Mouse (Mus musculus): ENCODE measurements around the gene Cyba. TPM values are rescaled to one million over a fixed set of nuclear protein-coding genes. Genes with fewer than 3 reads are reported as not detected.

Cyba gene
- polyA plus RNA-seq, 1 experiment from 2014 or later, result 219 TPM

GRCm38 (mm10) chr8:122457171-122457570 lies 24.4 kb upstream of the Cyba start:
- no peaks in the 10 kb centered on the region for H3K9me3 ChIP-seq (ENCODE audit: control insufficient read depth, low read length)
- ATAC-seq (ENCODE audit: low read depth), result no peak
- no peak overlapping the region for H3K4me3 ChIP-seq (ENCODE audit: low read length)
- no peaks in the 10 kb centered on the region for H3K36me3 ChIP-seq (ENCODE audit: control insufficient read depth, insufficient read depth, low read length)
- H3K4me1 ChIP-seq (replicated peaks; ENCODE audit: control insufficient read depth, insufficient read depth, low read length), result peaks cover 7% of the 10 kb centered on the region
- H3K9ac ChIP-seq (ENCODE audit: low read length), result no peak overlapping the region
- 62% methylated on average over 11 of the region's 11 CpGs for WGBS
- H3K27ac ChIP-seq (ENCODE audit: low read length), result no peak overlapping the region
- peaks cover 30% of the 10 kb centered on the region for H3K27me3 ChIP-seq (ENCODE audit: control insufficient read depth, insufficient read depth, low read depth, low read length)
- no peak overlapping the region for H3K4me2 ChIP-seq (ENCODE audit: low read depth, low read length)

GRCm38 (mm10) chr8:122454409-122454808 lies 21.7 kb upstream of the Cyba start:
- Histone ChIP-seq H3K27me3 (ENCODE audit: control insufficient read depth, insufficient read depth, low read depth, low read length) (peaks cover 5% of the 10 kb centered on the region), H3K27ac (ENCODE audit: low read length) (no peak overlapping the region), H3K36me3 (ENCODE audit: control insufficient read depth, insufficient read depth, low read length) (no peaks in the 10 kb centered on the region), H3K9ac (ENCODE audit: low read length) (no peak overlapping the region), H3K4me2 (ENCODE audit: low read depth, low read length) (no peak overlapping the region), H3K4me1 (replicated peaks; ENCODE audit: control insufficient read depth, insufficient read depth, low read length) (no peaks in the 10 kb centered on the region), H3K4me3 (ENCODE audit: low read length) (no peak overlapping the region), H3K9me3 (ENCODE audit: control insufficient read depth, low read length) (no peaks in the 10 kb centered on the region)
- 73% methylated on average over 6 of the region's 6 CpGs for WGBS
- no peak for ATAC-seq (ENCODE audit: low read depth)

- H3K27me3 ChIP-seq (ENCODE audit: control insufficient read depth, insufficient read depth, low read depth, low read length), result peaks cover under 1% of the 10 kb centered on the region; the same call in 1 of the 2 replicates
- no peak overlapping the region for H3K4me3 ChIP-seq (ENCODE audit: low read length)
- no peaks in the 10 kb centered on the region for H3K4me1 ChIP-seq (replicated peaks; ENCODE audit: control insufficient read depth, insufficient read depth, low read length)
- H3K4me2 ChIP-seq (ENCODE audit: low read depth, low read length), result no peak overlapping the region
- H3K36me3 ChIP-seq (ENCODE audit: control insufficient read depth, insufficient read depth, low read length), result no peaks in the 10 kb centered on the region
- H3K9ac ChIP-seq (ENCODE audit: low read length), result no peak overlapping the region
- H3K9me3 ChIP-seq (ENCODE audit: control insufficient read depth, low read length), result no peaks in the 10 kb centered on the region
- H3K27ac ChIP-seq (ENCODE audit: low read length), result no peak overlapping the region
- ATAC-seq (ENCODE audit: low read depth), result no peak
- WGBS, result 82% methylated on average over 10 of the region's 10 CpGs
Observed at GRCm38 (mm10) chr8:122452154-122452553, 19.4 kb upstream of the Cyba start.

GRCm38 (mm10) chr8:122451161-122451703 lies 18.5 kb upstream of the Cyba start:
- Histone ChIP-seq H3K9me3 (ENCODE audit: control insufficient read depth, low read length) (no peaks in the 10 kb centered on the region), H3K36me3 (ENCODE audit: control insufficient read depth, insufficient read depth, low read length) (no peaks in the 10 kb centered on the region), H3K27ac (ENCODE audit: low read length) (no peak overlapping the region), H3K27me3 (ENCODE audit: control insufficient read depth, insufficient read depth, low read depth, low read length) (no peaks in the 10 kb centered on the region), H3K4me3 (ENCODE audit: low read length) (no peak overlapping the region), H3K4me2 (ENCODE audit: low read depth, low read length) (no peak overlapping the region), H3K4me1 (replicated peaks; ENCODE audit: control insufficient read depth, insufficient read depth, low read length) (no peaks in the 10 kb centered on the region), H3K9ac (ENCODE audit: low read length) (no peak overlapping the region)
- WGBS, result 68% methylated on average over 7 of the region's 7 CpGs
- ATAC-seq (ENCODE audit: low read depth), result no peak

- no peak overlapping the region for H3K4me3 ChIP-seq (ENCODE audit: low read length)
- H3K9me3 ChIP-seq (ENCODE audit: control insufficient read depth, low read length), result no peaks in the 10 kb centered on the region
- peak overlapping the region; percentile 97; the same call in 1 of the 2 replicates for H3K27ac ChIP-seq (ENCODE audit: low read length)
- H3K9ac ChIP-seq (ENCODE audit: low read length), result no peak overlapping the region
- 63% methylated on average over 3 of the region's 3 CpGs for WGBS
- no peak for ATAC-seq (ENCODE audit: low read depth)
- H3K4me1 ChIP-seq (replicated peaks; ENCODE audit: control insufficient read depth, insufficient read depth, low read length), result peaks cover 22% of the 10 kb centered on the region
- peak overlapping the region; percentile 75; the same call in 1 of the 2 replicates for H3K4me2 ChIP-seq (ENCODE audit: low read depth, low read length)
- no peaks in the 10 kb centered on the region for H3K27me3 ChIP-seq (ENCODE audit: control insufficient read depth, insufficient read depth, low read depth, low read length)
- H3K36me3 ChIP-seq (ENCODE audit: control insufficient read depth, insufficient read depth, low read length), result no peaks in the 10 kb centered on the region
Observed at GRCm38 (mm10) chr8:122445203-122445602, 12.5 kb upstream of the Cyba start.

- no peaks in the 10 kb centered on the region for H3K36me3 ChIP-seq (ENCODE audit: control insufficient read depth, insufficient read depth, low read length)
- peaks cover 22% of the 10 kb centered on the region for H3K4me1 ChIP-seq (replicated peaks; ENCODE audit: control insufficient read depth, insufficient read depth, low read length)
- H3K9ac ChIP-seq (ENCODE audit: low read length), result peak overlapping the region; percentile 66
- no peaks in the 10 kb centered on the region for H3K9me3 ChIP-seq (ENCODE audit: control insufficient read depth, low read length)
- peak; percentile 73 for ATAC-seq (ENCODE audit: low read depth)
- peak overlapping the region; percentile 75 for H3K4me2 ChIP-seq (ENCODE audit: low read depth, low read length)
- H3K27me3 ChIP-seq (ENCODE audit: control insufficient read depth, insufficient read depth, low read depth, low read length), result no peaks in the 10 kb centered on the region
- under 1% methylated on average over 19 of the region's 19 CpGs for WGBS
- H3K4me3 ChIP-seq (ENCODE audit: low read length), result peak overlapping the region; percentile 80
- peak overlapping the region; percentile 97 for H3K27ac ChIP-seq (ENCODE audit: low read length)
Observed at GRCm38 (mm10) chr8:122444058-122444748, 11.5 kb upstream of the Cyba start.

- Histone ChIP-seq H3K4me2 (ENCODE audit: low read depth, low read length) (peak within 1 kb of the TSS; percentile 99), H3K36me3 (ENCODE audit: control insufficient read depth, insufficient read depth, low read length) (no peaks in the 10 kb centered on the region), H3K27me3 (ENCODE audit: control insufficient read depth, insufficient read depth, low read depth, low read length) (no peaks in the 10 kb centered on the region), H3K9ac (ENCODE audit: low read length) (peak within 1 kb of the TSS; percentile 77), H3K4me3 (ENCODE audit: low read length) (peak within 1 kb of the TSS; percentile 80), H3K27ac (ENCODE audit: low read length) (peak within 1 kb of the TSS; percentile 97), H3K9me3 (ENCODE audit: control insufficient read depth, low read length) (no peaks in the 10 kb centered on the region), H3K4me1 (replicated peaks; ENCODE audit: control insufficient read depth, insufficient read depth, low read length) (peaks cover 22% of the 10 kb centered on the region)
- WGBS, result under 1% methylated on average over 47 of the region's 47 CpGs
- ATAC-seq (ENCODE audit: low read depth), result peak; percentile 97
Observed at GRCm38 (mm10) chr8:122443262-122444006, 10.7 kb upstream of the Cyba start, which contains the start of gene Mvd. Gene Mvd (minus strand): TSS chr8:122443422.

GRCm38 (mm10) chr8:122442781-122443180 lies 10.1 kb upstream of the Cyba start:
- no peaks in the 10 kb centered on the region for H3K36me3 ChIP-seq (ENCODE audit: control insufficient read depth, insufficient read depth, low read length)
- H3K27ac ChIP-seq (ENCODE audit: low read length), result peak overlapping the region; percentile 73
- under 1% methylated on average over 12 of the region's 12 CpGs for WGBS
- no peak for ATAC-seq (ENCODE audit: low read depth)
- no peaks in the 10 kb centered on the region for H3K27me3 ChIP-seq (ENCODE audit: control insufficient read depth, insufficient read depth, low read depth, low read length)
- no peaks in the 10 kb centered on the region for H3K9me3 ChIP-seq (ENCODE audit: control insufficient read depth, low read length)
- H3K9ac ChIP-seq (ENCODE audit: low read length), result peak overlapping the region; percentile 77
- H3K4me1 ChIP-seq (replicated peaks; ENCODE audit: control insufficient read depth, insufficient read depth, low read length), result peaks cover 22% of the 10 kb centered on the region
- H3K4me3 ChIP-seq (ENCODE audit: low read length), result peak overlapping the region; percentile 80
- H3K4me2 ChIP-seq (ENCODE audit: low read depth, low read length), result peak overlapping the region; percentile 99

- Histone ChIP-seq H3K4me2 (ENCODE audit: low read depth, low read length) (peak overlapping the region; percentile 99), H3K27me3 (ENCODE audit: control insufficient read depth, insufficient read depth, low read depth, low read length) (no peaks in the 10 kb centered on the region), H3K27ac (ENCODE audit: low read length) (no peak overlapping the region), H3K4me3 (ENCODE audit: low read length) (peak overlapping the region; percentile 80), H3K9me3 (ENCODE audit: control insufficient read depth, low read length) (no peaks in the 10 kb centered on the region), H3K9ac (ENCODE audit: low read length) (peak overlapping the region; percentile 77), H3K36me3 (ENCODE audit: control insufficient read depth, insufficient read depth, low read length) (no peaks in the 10 kb centered on the region), H3K4me1 (replicated peaks; ENCODE audit: control insufficient read depth, insufficient read depth, low read length) (peaks cover 22% of the 10 kb centered on the region)
- WGBS, result 19% methylated on average over 7 of the region's 7 CpGs
- ATAC-seq (ENCODE audit: low read depth), result no peak
Observed at GRCm38 (mm10) chr8:122442356-122442755, 9.6 kb upstream of the Cyba start.

Measured in lung, embryonic 16.5 days (tissue).